Mouse (Mus musculus): Measurements from ENCODE around the gene Adamts10. TPM values are rescaled to one million over a fixed set of nuclear protein-coding genes. Genes with fewer than 3 reads are reported as not detected.

Gene Adamts10
- polyA plus RNA-seq, 2 experiments = 3.6 to 8.6 TPM

DNA sequence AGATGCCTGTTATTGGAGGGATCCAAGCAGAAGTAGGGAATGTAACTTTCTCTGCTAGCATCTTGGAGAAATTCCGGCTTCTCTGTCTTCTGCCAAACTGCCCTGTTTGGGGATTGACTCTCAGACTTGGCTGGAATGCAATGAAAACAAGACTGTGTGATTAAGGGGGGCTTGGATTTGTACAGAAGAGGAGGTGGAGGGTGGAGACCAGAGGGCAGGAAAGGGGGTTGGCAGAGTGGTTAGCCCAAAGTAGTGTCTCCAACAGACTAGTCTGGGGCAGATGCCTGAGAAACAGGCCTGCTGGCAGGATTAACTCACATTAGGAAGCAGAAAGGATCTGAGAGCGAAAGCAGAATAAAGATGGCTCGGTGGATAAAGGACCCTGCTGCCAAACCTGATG is 2.5 kb downstream of the Adamts10 start:
- H3K27ac ChIP-seq = no peak overlapping the region
- no peaks in the 10 kb centered on the region for H3K27me3 ChIP-seq (ENCODE audit: control insufficient read depth, insufficient read depth, low read length)
- DNase-seq (ENCODE audit: low read depth in 3 of 3, low spot score in 3 of 3) = no peak

GRCm38 (mm10) chr17:33539106-33539675 is 15.2 kb downstream of the Adamts10 start:
- ATAC-seq (ENCODE audit: insufficient read depth) = no peak
- 79% methylated on average over 3 of the region's 3 CpGs for WGBS (ENCODE audit: insufficient replicate concordance)

More for the DNA sequence above, 2.5 kb downstream of the Adamts10 start:
- H3K9ac ChIP-seq (replicated peaks) = no peak overlapping the region
- no peaks in the 10 kb centered on the region for H3K36me3 ChIP-seq (replicated peaks; ENCODE audit: control insufficient read depth, insufficient read depth, low read depth)
- 66% methylated on average over 3 of the region's 3 CpGs for WGBS (ENCODE audit: insufficient replicate concordance)
- no peaks in the 10 kb centered on the region for H3K9me3 ChIP-seq (ENCODE audit: control insufficient read depth, low read length)
- no peak overlapping the region for H3K4me3 ChIP-seq (ENCODE audit: insufficient read depth in 1 of 2, low read depth in 2 of 2, low read length in 2 of 2)
- H3K4me1 ChIP-seq (replicated peaks; ENCODE audit: control insufficient read depth in 2 of 2, insufficient read depth in 2 of 2, low read length in 1 of 2) = peaks cover 0 to 5% of the 10 kb centered on the region in 2 experiments; a peak in 2 of 4 replicates
- TF ChIP-seq EP300 (IDR thresholded peaks at IDR 0.05; ENCODE audit: low read depth) (no peak), CTCF (IDR thresholded peaks at IDR 0.05; ENCODE audit: low read depth) (no peak)
- ATAC-seq (ENCODE audit: insufficient read depth) = no peak
- no peak overlapping the region for H3K4me2 ChIP-seq (ENCODE audit: low read depth)

GRCm38 (mm10) chr17:33539878-33540277 is 15.9 kb downstream of the Adamts10 start:
- Histone ChIP-seq H3K9ac (replicated peaks) (no peak overlapping the region), H3K27ac (no peak overlapping the region), H3K27me3 (ENCODE audit: control insufficient read depth, insufficient read depth, low read length) (no peaks in the 10 kb centered on the region), H3K4me2 (ENCODE audit: low read depth) (no peak overlapping the region), H3K9me3 (ENCODE audit: control insufficient read depth, low read length) (no peaks in the 10 kb centered on the region), H3K4me3 (ENCODE audit: insufficient read depth in 1 of 2, low read depth in 2 of 2, low read length in 2 of 2) (no peak overlapping the region), H3K4me1 (replicated peaks; ENCODE audit: control insufficient read depth in 2 of 2, insufficient read depth in 2 of 2, low read length in 1 of 2) (no peaks in the 10 kb centered on the region), H3K36me3 (replicated peaks; ENCODE audit: control insufficient read depth, insufficient read depth, low read depth) (no peaks in the 10 kb centered on the region)
- ATAC-seq (ENCODE audit: insufficient read depth) (no peak), DNase-seq (ENCODE audit: low read depth in 3 of 3, low spot score in 3 of 3) (no peak)
- WGBS (ENCODE audit: insufficient replicate concordance) = 67% methylated on average over 4 of the region's 4 CpGs
- TF ChIP-seq CTCF (IDR thresholded peaks at IDR 0.05; ENCODE audit: low read depth) (no peak), EP300 (IDR thresholded peaks at IDR 0.05; ENCODE audit: low read depth) (no peak)

More at GRCm38 (mm10) chr17:33539106-33539675, 15.2 kb downstream of the Adamts10 start:
- H3K9me3 ChIP-seq (ENCODE audit: control insufficient read depth, low read length) = no peaks in the 10 kb centered on the region
- H3K27me3 ChIP-seq (ENCODE audit: control insufficient read depth, insufficient read depth, low read length) = no peaks in the 10 kb centered on the region
- H3K27ac ChIP-seq = no peak overlapping the region
- H3K9ac ChIP-seq (replicated peaks) = no peak overlapping the region
- no peaks in the 10 kb centered on the region for H3K36me3 ChIP-seq (replicated peaks; ENCODE audit: control insufficient read depth, insufficient read depth, low read depth)
- no peak overlapping the region for H3K4me2 ChIP-seq (ENCODE audit: low read depth)
- TF ChIP-seq CTCF (IDR thresholded peaks at IDR 0.05; ENCODE audit: low read depth) = peak; percentile 66
- TF ChIP-seq EP300 (IDR thresholded peaks at IDR 0.05; ENCODE audit: low read depth) = no peak
- no peak for DNase-seq (ENCODE audit: low read depth in 3 of 3, low spot score in 3 of 3)
- H3K4me1 ChIP-seq (replicated peaks; ENCODE audit: control insufficient read depth in 2 of 2, insufficient read depth in 2 of 2, low read length in 1 of 2) = no peaks in the 10 kb centered on the region
- no peak overlapping the region for H3K4me3 ChIP-seq (ENCODE audit: insufficient read depth in 1 of 2, low read depth in 2 of 2, low read length in 2 of 2)

- no peak for ATAC-seq (ENCODE audit: insufficient read depth)
These were observed 25.2 kb downstream of the Adamts10 start for GRCm38 (mm10) chr17:33549212-33549611.

GRCm38 (mm10) chr17:33550388-33550787 is 26.4 kb downstream of the Adamts10 start:
- Histone ChIP-seq H3K4me1 (replicated peaks; ENCODE audit: control insufficient read depth in 2 of 2, insufficient read depth in 2 of 2, low read length in 1 of 2) (no peaks in the 10 kb centered on the region), H3K9ac (replicated peaks) (no peak overlapping the region), H3K9me3 (ENCODE audit: control insufficient read depth, low read length) (no peaks in the 10 kb centered on the region), H3K4me2 (ENCODE audit: low read depth) (no peak overlapping the region), H3K36me3 (replicated peaks; ENCODE audit: control insufficient read depth, insufficient read depth, low read depth) (no peaks in the 10 kb centered on the region), H3K27me3 (ENCODE audit: control insufficient read depth, insufficient read depth, low read length) (no peaks in the 10 kb centered on the region), H3K4me3 (ENCODE audit: insufficient read depth in 1 of 2, low read depth in 2 of 2, low read length in 2 of 2) (no peak overlapping the region), H3K27ac (no peak overlapping the region)
- no peak for DNase-seq (ENCODE audit: low read depth in 3 of 3, low spot score in 3 of 3)
- ATAC-seq (ENCODE audit: insufficient read depth) = no peak
- 55% methylated on average over 10 of the region's 10 CpGs for WGBS (ENCODE audit: insufficient replicate concordance)
- TF ChIP-seq CTCF (IDR thresholded peaks at IDR 0.05; ENCODE audit: low read depth) = no peak
- TF ChIP-seq EP300 (IDR thresholded peaks at IDR 0.05; ENCODE audit: low read depth) = no peak

More at GRCm38 (mm10) chr17:33549212-33549611, 25.2 kb downstream of the Adamts10 start:
- 60% methylated on average over 6 of the region's 6 CpGs for WGBS (ENCODE audit: insufficient replicate concordance)
- H3K9ac ChIP-seq (replicated peaks) = no peak overlapping the region
- H3K27me3 ChIP-seq (ENCODE audit: control insufficient read depth, insufficient read depth, low read length) = no peaks in the 10 kb centered on the region
- H3K27ac ChIP-seq = no peak overlapping the region
- H3K36me3 ChIP-seq (replicated peaks; ENCODE audit: control insufficient read depth, insufficient read depth, low read depth) = no peaks in the 10 kb centered on the region
- no peak for DNase-seq (ENCODE audit: low read depth in 3 of 3, low spot score in 3 of 3)
- H3K9me3 ChIP-seq (ENCODE audit: control insufficient read depth, low read length) = no peaks in the 10 kb centered on the region
- no peak overlapping the region for H3K4me2 ChIP-seq (ENCODE audit: low read depth)
- H3K4me3 ChIP-seq (ENCODE audit: insufficient read depth in 1 of 2, low read depth in 2 of 2, low read length in 2 of 2) = no peak overlapping the region
- no peaks in the 10 kb centered on the region for H3K4me1 ChIP-seq (replicated peaks; ENCODE audit: control insufficient read depth in 2 of 2, insufficient read depth in 2 of 2, low read length in 1 of 2)
- TF ChIP-seq CTCF (IDR thresholded peaks at IDR 0.05; ENCODE audit: low read depth) (no peak), EP300 (IDR thresholded peaks at IDR 0.05; ENCODE audit: low read depth) (no peak)
